Mouse (Mus musculus) forebrain, embryonic 15.5 days (tissue): ENCODE results near the gene Txndc9. TPM values are rescaled to one million over a fixed set of nuclear protein-coding genes. Genes with fewer than 3 reads are reported as not detected.

Source experiments
- ATAC-seq: fragments of 200-750 bp; cut with Nextera tagmentation; replicated peaks from 2 replicates; pipeline ENCODE4 v1.8.0; 2017; ENCODE audit warnings: mild to moderate bottlenecking, moderate TSS enrichment, moderate library complexity
- H3K27ac ChIP-seq: fragments of 300-500 bp; sonication (generic); replicated peaks from 2 replicates; pipeline ENCODE4 v1.5.1; 2015; ENCODE audit warnings: mild to moderate bottlenecking, inconsistent platforms
- H3K27me3 ChIP-seq: fragments of 300-500 bp; sonication (generic); 2 replicates; pipeline ENCODE4 v1.6.1; 2015; ENCODE audit warnings: inconsistent platforms
- H3K36me3 ChIP-seq: fragments of 300-500 bp; sonication (generic); 2 replicates; pipeline ENCODE4 v1.6.1; 2015; ENCODE audit warnings: mild to moderate bottlenecking, inconsistent platforms
- H3K4me1 ChIP-seq: fragments of 300-500 bp; sonication (generic); 2 replicates; pipeline ENCODE4 v1.6.1; 2015; ENCODE audit warnings: inconsistent platforms
- H3K4me2 ChIP-seq: fragments of 300-500 bp; sonication (generic); replicated peaks from 2 replicates; pipeline ENCODE4 v1.6.1; 2015; ENCODE audit warnings: mild to moderate bottlenecking, inconsistent platforms
- H3K4me3 ChIP-seq: fragments of 300-500 bp; sonication (generic); 2 replicates; pipeline ENCODE4 v1.5.1; 2015; ENCODE audit warnings: mild to moderate bottlenecking, inconsistent platforms
- H3K9ac ChIP-seq: fragments of 300-500 bp; sonication (generic); replicated peaks from 2 replicates; pipeline ENCODE4 v1.6.1; 2015; ENCODE audit warnings: mild to moderate bottlenecking, inconsistent platforms
- H3K9me3 ChIP-seq: fragments of 300-500 bp; sonication (generic); 2 replicates; pipeline ENCODE4 v1.6.1; 2016; ENCODE audit warnings: inconsistent platforms
- WGBS: fragments of 180-500 bp; shearing (Covaris S2); methylation state at CpG from one replicate; pipeline ENCODE4 v1.1.7; 2015; ENCODE audit warnings: mixed read lengths; 5-methylcytosine and 5-hydroxymethylcytosine counted together
- polyA plus RNA-seq: library from polyadenylated mRNA; unstranded; fragments of >200 nt; fragmentation: Nextera tagmentation; extraction: Ambion mirVana; gene quantifications from 2 replicates; pipeline ENCODE4 v1.2.1, GENCODE M21; 2015

Txndc9 gene
- polyA plus RNA-seq, 1 experiment from 2014 or later = 154 TPM

DNA sequence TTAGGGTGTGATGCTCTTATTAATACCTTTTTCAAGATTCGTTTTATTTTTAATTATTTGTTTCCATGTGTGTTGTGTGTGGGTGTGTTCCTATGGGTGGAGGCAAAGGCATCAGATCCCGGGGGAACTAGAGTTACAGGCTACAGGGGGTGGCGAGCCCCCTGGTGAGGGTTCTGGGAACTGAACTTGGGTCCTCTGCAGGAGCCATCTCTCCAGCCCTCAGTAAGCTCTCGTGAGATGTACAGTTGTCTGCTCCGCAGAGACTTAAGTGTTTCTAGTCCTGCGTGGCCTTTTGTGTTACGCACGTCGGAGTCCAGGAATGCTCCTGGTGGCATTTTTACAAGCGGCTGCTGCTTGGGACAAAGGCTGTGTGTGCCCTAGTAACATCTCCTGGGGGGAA, 32.1 kb downstream of the Txndc9 start:
- no peak for ATAC-seq
- Histone ChIP-seq H3K4me3 (no peak overlapping the region), H3K9ac (no peak overlapping the region), H3K4me2 (no peak overlapping the region), H3K27me3 (no peaks in the 10 kb centered on the region), H3K27ac (no peak overlapping the region), H3K9me3 (no peaks in the 10 kb centered on the region), H3K36me3 (no peaks in the 10 kb centered on the region), H3K4me1 (no peaks in the 10 kb centered on the region)
- WGBS = 62% methylated on average over 10 of the region's 10 CpGs

DNA sequence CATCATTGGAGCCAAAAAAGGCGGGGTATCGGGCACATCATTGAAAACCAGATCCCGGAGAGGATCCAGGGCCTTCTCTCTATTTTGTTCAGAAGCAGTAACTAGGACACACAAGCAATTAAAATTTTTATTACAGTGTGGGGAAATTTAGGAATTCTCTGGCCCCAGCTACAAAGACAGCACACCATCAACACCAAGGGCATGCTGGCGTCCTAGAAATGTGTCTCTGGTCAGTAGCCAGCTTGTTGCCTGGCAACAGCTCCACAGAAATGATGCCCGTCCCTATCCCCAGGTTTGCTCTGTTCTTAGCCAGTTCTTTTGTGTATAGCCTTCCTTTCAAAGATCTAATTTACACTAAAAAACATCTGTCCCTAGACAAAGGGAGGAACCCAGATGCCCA, 38.2 kb downstream of the Txndc9 start:
- ATAC-seq = no peak
- H3K27me3 ChIP-seq = no peaks in the 10 kb centered on the region
- H3K4me3 ChIP-seq = no peak overlapping the region
- H3K4me2 ChIP-seq = no peak overlapping the region
- H3K9ac ChIP-seq = no peak overlapping the region
- H3K27ac ChIP-seq = no peak overlapping the region
- no peaks in the 10 kb centered on the region for H3K36me3 ChIP-seq
- peaks cover 7% of the 10 kb centered on the region; the same call in 1 of the 2 replicates for H3K4me1 ChIP-seq
- H3K9me3 ChIP-seq = no peaks in the 10 kb centered on the region
- 42% methylated on average over 5 of the region's 5 CpGs for WGBS

DNA sequence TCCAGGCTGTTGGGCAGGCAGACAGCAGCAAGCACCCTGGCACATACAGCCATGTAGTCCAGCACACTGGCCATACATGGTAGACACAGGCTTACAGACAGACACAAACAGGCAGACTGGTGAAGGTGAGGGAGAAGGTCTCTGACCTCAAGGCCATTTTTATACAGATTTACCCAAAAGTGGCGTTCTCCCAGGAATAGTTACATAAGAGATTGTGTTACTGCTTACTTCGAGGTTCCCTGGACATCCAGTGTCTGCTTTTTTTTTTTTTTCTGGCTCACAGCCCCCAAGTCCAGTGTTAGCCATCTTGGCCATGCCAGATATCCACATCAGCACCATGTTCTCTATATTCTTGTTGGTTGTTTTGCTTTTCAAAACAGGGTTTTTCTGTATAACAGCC, 39.2 kb downstream of the Txndc9 start:
- 81% methylated on average over 2 of the region's 2 CpGs for WGBS
- Histone ChIP-seq H3K9me3 (no peaks in the 10 kb centered on the region), H3K4me2 (no peak overlapping the region), H3K4me1 (peaks cover 7% of the 10 kb centered on the region; the same call in 1 of the 2 replicates), H3K4me3 (no peak overlapping the region), H3K27ac (no peak overlapping the region), H3K36me3 (no peaks in the 10 kb centered on the region), H3K27me3 (no peaks in the 10 kb centered on the region), H3K9ac (no peak overlapping the region)
- ATAC-seq = no peak

DNA sequence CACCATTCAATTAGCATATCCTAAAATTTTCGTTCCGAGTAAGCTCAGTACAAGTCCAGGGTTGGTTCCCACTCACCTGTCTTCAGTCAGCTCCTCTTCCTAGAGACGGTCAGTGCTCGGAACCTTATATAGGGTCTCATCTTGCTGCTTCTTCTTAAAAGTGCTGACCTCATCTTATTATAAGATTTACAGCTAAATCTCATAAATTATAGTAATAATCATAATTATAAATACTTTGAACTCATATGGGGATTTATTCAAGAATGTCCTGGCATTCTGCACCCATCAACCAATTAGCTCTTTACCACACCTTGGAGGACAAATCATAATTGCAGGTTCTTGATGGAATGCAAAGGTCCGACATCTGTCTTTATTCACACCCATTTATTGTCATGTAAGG, 40.0 kb downstream of the Txndc9 start, which contains the start of gene Lyg1:
Gene Lyg1 (minus strand): TSS at position 101 of the 400 bp plus-strand sequence.
- H3K4me2 ChIP-seq = no peak within 1 kb of the TSS
- no peaks in the 10 kb centered on the region for H3K27me3 ChIP-seq
- no peak within 1 kb of the TSS for H3K27ac ChIP-seq
- H3K9ac ChIP-seq = no peak within 1 kb of the TSS
- H3K4me3 ChIP-seq = no peak within 1 kb of the TSS
- H3K4me1 ChIP-seq = peaks cover 7% of the 10 kb centered on the region; the same call in 1 of the 2 replicates
- WGBS = 78% methylated on average over 5 of the region's 5 CpGs
- no peaks in the 10 kb centered on the region for H3K36me3 ChIP-seq
- no peak for ATAC-seq
- H3K9me3 ChIP-seq = no peaks in the 10 kb centered on the region

DNA sequence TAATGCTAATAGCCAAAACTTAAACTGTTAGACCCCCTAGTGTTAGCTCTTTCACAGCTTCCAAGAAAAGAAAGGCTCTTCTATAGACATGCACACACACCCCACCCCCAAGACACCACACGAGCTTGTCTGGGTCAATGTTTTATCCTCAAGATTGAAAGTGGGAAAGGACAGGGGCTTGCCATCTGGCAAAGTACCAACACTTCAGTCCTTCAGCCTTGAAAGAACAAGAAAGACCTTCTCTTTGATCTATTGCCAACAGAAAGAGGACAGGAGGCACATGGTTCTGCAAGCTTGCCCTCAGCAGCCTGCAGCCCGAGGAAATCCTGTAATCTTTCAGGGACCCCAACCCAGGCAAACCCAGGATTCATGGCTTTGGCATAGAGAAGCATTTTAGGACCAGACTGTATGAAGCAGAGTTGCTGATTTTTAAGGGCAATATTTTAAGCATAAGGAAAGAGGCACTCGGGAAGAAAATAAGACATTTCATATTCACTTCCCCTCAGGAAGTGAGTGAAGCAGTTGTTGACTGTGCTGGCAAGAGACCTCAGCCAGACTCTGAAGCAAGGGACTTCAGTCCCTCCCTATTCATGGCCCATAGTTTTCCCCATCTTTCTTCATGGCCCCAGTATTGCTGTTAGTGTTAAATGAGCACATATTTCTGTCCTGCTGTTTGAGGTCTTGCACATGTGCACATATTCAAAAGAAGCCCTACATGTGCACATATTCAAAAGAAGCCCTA, 40.8 kb downstream of the Txndc9 start:
- Histone ChIP-seq H3K4me3 (no peak overlapping the region), H3K9me3 (no peaks in the 10 kb centered on the region), H3K4me1 (peaks cover 7% of the 10 kb centered on the region; the same call in 1 of the 2 replicates), H3K36me3 (no peaks in the 10 kb centered on the region), H3K27me3 (no peaks in the 10 kb centered on the region), H3K9ac (no peak overlapping the region), H3K4me2 (no peak overlapping the region), H3K27ac (no peak overlapping the region)
- 22% methylated on average over 3 of the region's 3 CpGs for WGBS
- ATAC-seq = no peak

DNA sequence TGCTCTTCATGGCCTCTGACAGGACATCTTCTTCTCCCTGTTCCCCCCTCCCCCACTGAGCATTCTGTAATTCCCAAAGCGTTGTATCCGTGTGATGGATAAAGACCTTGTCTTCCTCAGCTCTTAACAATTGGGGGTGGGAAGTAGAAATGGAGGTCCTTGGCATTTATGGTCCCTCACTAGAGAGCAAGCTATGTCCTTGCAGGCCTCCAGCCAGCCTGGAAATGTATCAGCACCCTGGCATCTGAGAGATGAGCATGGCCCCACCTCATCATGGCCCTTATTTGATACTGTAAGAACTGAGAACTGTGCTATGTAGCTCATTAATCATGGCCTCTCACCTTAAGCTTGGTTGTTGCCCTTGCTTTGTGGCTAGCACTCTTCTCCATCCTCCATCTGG, 42.4 kb downstream of the Txndc9 start:
- no peaks in the 10 kb centered on the region for H3K27me3 ChIP-seq
- H3K27ac ChIP-seq = no peak overlapping the region
- no peaks in the 10 kb centered on the region for H3K36me3 ChIP-seq
- 96% methylated on average over 2 of the region's 2 CpGs for WGBS
- no peak overlapping the region for H3K4me3 ChIP-seq
- H3K9me3 ChIP-seq = no peaks in the 10 kb centered on the region
- peaks cover 7% of the 10 kb centered on the region; the same call in 1 of the 2 replicates for H3K4me1 ChIP-seq
- H3K9ac ChIP-seq = no peak overlapping the region
- no peak overlapping the region for H3K4me2 ChIP-seq
- no peak for ATAC-seq

DNA sequence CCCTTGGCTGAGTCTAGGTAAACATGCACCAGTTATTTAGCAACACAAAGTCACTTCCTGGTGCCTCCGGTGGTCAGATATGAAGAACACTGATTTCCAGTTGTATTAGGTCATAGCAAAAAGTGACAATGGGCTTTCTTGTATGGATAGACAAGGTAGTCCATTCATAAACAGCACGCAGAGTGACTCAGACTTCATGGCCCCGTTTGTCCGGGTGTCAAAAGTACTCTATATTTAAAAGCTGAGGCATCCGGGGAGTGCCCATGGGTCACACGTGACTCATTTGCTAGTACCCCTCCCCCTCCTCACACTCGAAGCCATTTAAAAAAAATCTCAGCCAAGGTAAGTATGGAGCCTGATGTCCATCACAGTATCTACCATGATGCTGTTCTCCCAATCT, 42.9 kb downstream of the Txndc9 start:
- Histone ChIP-seq H3K4me1 (peaks cover 7% of the 10 kb centered on the region; the same call in 1 of the 2 replicates), H3K4me2 (no peak overlapping the region), H3K4me3 (no peak overlapping the region), H3K36me3 (no peaks in the 10 kb centered on the region), H3K9me3 (no peaks in the 10 kb centered on the region), H3K27ac (no peak overlapping the region), H3K9ac (no peak overlapping the region), H3K27me3 (no peaks in the 10 kb centered on the region)
- ATAC-seq = no peak
- 85% methylated on average over 7 of the region's 7 CpGs for WGBS

DNA sequence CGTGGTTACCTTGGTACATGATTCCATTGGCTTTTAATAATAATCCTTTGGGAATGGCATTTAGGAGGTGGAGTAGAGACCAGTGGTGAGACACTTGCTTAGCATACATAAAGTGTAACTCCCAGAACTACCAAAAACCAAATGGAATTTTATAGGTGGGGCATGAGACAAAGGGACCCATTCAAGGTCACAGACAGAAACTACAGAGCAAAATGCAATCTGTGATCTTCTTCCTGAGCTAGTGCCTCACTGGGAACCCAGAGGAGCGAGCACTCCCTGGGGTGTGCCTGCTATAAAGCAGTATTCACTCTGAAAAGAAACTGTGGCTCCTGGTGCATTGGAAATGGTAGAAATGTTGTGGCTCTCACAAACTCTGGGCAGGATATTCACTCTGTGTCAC, 48.8 kb downstream of the Txndc9 start:
- no peak for ATAC-seq
- Histone ChIP-seq H3K4me2 (no peak overlapping the region), H3K4me3 (no peak overlapping the region), H3K36me3 (no peaks in the 10 kb centered on the region), H3K27ac (no peak overlapping the region), H3K9me3 (no peaks in the 10 kb centered on the region), H3K27me3 (no peaks in the 10 kb centered on the region), H3K9ac (no peak overlapping the region), H3K4me1 (no peaks in the 10 kb centered on the region)
- WGBS = 81% methylated on average over 2 of the region's 2 CpGs

Other genes with a start within 250 kb of the Txndc9 start
- 21.1 and 22.4 TPM in 2 replicates for gene Tsga10, start 131.5 kb downstream of the Txndc9 start, polyA plus RNA-seq
- gene Lipt1, start 126.2 kb downstream of the Txndc9 start, polyA plus RNA-seq = 6.3 and 8.1 TPM in 2 replicates
- gene Mitd1, start 107.5 kb downstream of the Txndc9 start, polyA plus RNA-seq = 15.9 and 17.6 TPM in 2 replicates
- 242 and 244 TPM in 2 replicates for gene Mrpl30, start 107.4 kb downstream of the Txndc9 start, polyA plus RNA-seq
- not detected in 2 replicates for gene Lyg2, start 81.4 kb downstream of the Txndc9 start, polyA plus RNA-seq
- not detected in 2 replicates for gene Lyg1, start 40.1 kb downstream of the Txndc9 start, polyA plus RNA-seq
- 22.8 and 24.6 TPM in 2 replicates for gene Eif5b, start 117 bp upstream of the Txndc9 start, polyA plus RNA-seq
- 39.4 and 42.8 TPM in 2 replicates for gene Rev1, start 131.9 kb upstream of the Txndc9 start, polyA plus RNA-seq